Mouse (Mus musculus): Measurements from ENCODE around the gene Olfr1115.

- no peak for TF ChIP-seq SRF (IDR thresholded peaks at IDR 0.05; ENCODE audit: control insufficient read depth, insufficient read length, low read depth)
- no peak for TF ChIP-seq CEBPB (IDR thresholded peaks at IDR 0.05; ENCODE audit: insufficient read depth, poor library complexity, severe bottlenecking)
- TF ChIP-seq MYOG (IDR thresholded peaks at IDR 0.05; ENCODE audit: control insufficient read depth in 1 of 3, insufficient read depth in 1 of 3, insufficient read length in 2 of 3, low read depth in 2 of 3), result no peak
- no peak for TF ChIP-seq POLR2A (IDR thresholded peaks at IDR 0.05; ENCODE audit: insufficient read length, low read depth)
- TF ChIP-seq E2F4 (IDR thresholded peaks at IDR 0.05; ENCODE audit: insufficient read depth), result no peak
- TF ChIP-seq TCF12 (IDR thresholded peaks at IDR 0.05; ENCODE audit: insufficient read depth, poor library complexity, severe bottlenecking), result no peak
These were observed 19.4 kb downstream of the Olfr1115 start, which contains the start of gene Olfr1116 for GRCm38 (mm10) chr2:87267234-87267633.
